Mouse (Mus musculus) forebrain, embryonic 15.5 days (tissue): ENCODE results near the gene Gm10428. TPM values are rescaled to one million over a fixed set of nuclear protein-coding genes. Genes with fewer than 3 reads are reported as not detected.
"Not testable (repeated sequence)": the region's sequence is repeated elsewhere in the genome, so short reads cannot be mapped to it uniquely, and the experiment has no call there.

Experiments used
- ATAC-seq: fragments of 200-750 bp; cut with Nextera tagmentation; replicated peaks from 2 replicates; pipeline ENCODE4 v1.8.0; 2017; ENCODE audit warnings: mild to moderate bottlenecking, moderate TSS enrichment, moderate library complexity
- H3K27ac ChIP-seq: fragments of 300-500 bp; sonication (generic); replicated peaks from 2 replicates; pipeline ENCODE4 v1.5.1; 2015; ENCODE audit warnings: mild to moderate bottlenecking, inconsistent platforms
- H3K27me3 ChIP-seq: fragments of 300-500 bp; sonication (generic); 2 replicates; pipeline ENCODE4 v1.6.1; 2015; ENCODE audit warnings: inconsistent platforms
- H3K36me3 ChIP-seq: fragments of 300-500 bp; sonication (generic); 2 replicates; pipeline ENCODE4 v1.6.1; 2015; ENCODE audit warnings: mild to moderate bottlenecking, inconsistent platforms
- H3K4me1 ChIP-seq: fragments of 300-500 bp; sonication (generic); 2 replicates; pipeline ENCODE4 v1.6.1; 2015; ENCODE audit warnings: inconsistent platforms
- H3K4me2 ChIP-seq: fragments of 300-500 bp; sonication (generic); replicated peaks from 2 replicates; pipeline ENCODE4 v1.6.1; 2015; ENCODE audit warnings: mild to moderate bottlenecking, inconsistent platforms
- H3K4me3 ChIP-seq: fragments of 300-500 bp; sonication (generic); 2 replicates; pipeline ENCODE4 v1.5.1; 2015; ENCODE audit warnings: mild to moderate bottlenecking, inconsistent platforms
- H3K9ac ChIP-seq: fragments of 300-500 bp; sonication (generic); replicated peaks from 2 replicates; pipeline ENCODE4 v1.6.1; 2015; ENCODE audit warnings: mild to moderate bottlenecking, inconsistent platforms
- H3K9me3 ChIP-seq: fragments of 300-500 bp; sonication (generic); 2 replicates; pipeline ENCODE4 v1.6.1; 2016; ENCODE audit warnings: inconsistent platforms
- WGBS: fragments of 180-500 bp; shearing (Covaris S2); methylation state at CpG from one replicate; pipeline ENCODE4 v1.1.7; 2015; ENCODE audit warnings: mixed read lengths; 5-methylcytosine and 5-hydroxymethylcytosine counted together
- polyA plus RNA-seq: library from polyadenylated mRNA; unstranded; fragments of >200 nt; fragmentation: Nextera tagmentation; extraction: Ambion mirVana; gene quantifications from 2 replicates; pipeline ENCODE4 v1.2.1, GENCODE M21; 2015

Gene Gm10428
- polyA plus RNA-seq, 1 experiment from 2014 or later: not detected

DNA sequence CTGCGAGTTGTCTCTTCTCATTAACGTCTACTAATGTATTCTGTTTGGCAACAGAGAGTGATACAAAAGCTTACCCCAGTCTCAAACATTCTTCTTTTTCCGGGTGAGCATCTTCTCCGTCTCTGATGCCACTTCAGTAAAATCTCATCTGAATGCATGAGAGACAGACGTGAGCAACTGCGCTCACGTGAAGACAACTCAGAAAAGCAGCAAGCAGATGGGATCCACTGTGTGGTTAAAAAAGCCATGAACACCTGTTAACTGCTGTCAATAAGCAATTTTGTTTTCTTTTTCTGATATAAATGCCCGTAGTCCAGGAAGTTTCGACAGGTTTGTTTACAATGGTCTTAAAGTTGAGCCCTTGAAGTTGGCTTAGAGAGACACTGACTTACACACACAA, 5.7 kb upstream of the Gm10428 start:
- no peak overlapping the region for H3K4me2 ChIP-seq
- H3K27ac ChIP-seq: no peak overlapping the region
- no peak for ATAC-seq
- no peak overlapping the region for H3K4me3 ChIP-seq
- H3K4me1 ChIP-seq: 0 out of 2 replicates have a peak, but pooled peaks cover 6% of the 10 kb centered on the region
- H3K9ac ChIP-seq: no peak overlapping the region
- WGBS: 72% methylated on average over 9 of the region's 9 CpGs
- H3K27me3 ChIP-seq: peaks cover 9% of the 10 kb centered on the region; the same call in 1 of the 2 replicates
- no peaks in the 10 kb centered on the region for H3K9me3 ChIP-seq
- H3K36me3 ChIP-seq: no peaks in the 10 kb centered on the region

DNA sequence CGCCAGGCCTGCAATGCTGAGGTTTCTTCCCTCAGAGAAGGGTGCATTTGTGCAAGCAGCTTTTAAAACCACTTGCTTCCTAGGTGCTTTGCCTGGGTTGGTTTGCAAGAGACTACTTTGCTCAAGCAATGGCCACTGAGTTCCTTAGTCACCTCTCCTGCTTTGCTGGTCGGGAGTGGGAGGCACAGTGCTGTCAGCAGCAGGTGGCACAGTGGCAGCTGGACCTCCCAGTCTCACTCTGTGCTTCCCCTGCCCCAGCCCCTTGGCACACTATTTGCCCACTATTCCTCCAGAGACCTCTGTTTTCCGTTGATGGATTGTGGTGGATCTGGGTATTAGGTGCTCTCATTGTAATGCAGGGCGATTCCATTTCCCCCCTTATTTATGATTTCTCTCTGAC, 4.8 kb upstream of the Gm10428 start:
- Histone ChIP-seq H3K4me2 (no peak overlapping the region), H3K9me3 (no peaks in the 10 kb centered on the region), H3K9ac (no peak overlapping the region), H3K4me3 (no peak overlapping the region), H3K27ac (no peak overlapping the region), H3K36me3 (no peaks in the 10 kb centered on the region), H3K27me3 (peaks cover 9% of the 10 kb centered on the region; the same call in 1 of the 2 replicates), H3K4me1 (0 out of 2 replicates have a peak, but pooled peaks cover 6% of the 10 kb centered on the region)
- ATAC-seq: no peak
- WGBS: 72% methylated on average over 4 of the region's 4 CpGs

DNA sequence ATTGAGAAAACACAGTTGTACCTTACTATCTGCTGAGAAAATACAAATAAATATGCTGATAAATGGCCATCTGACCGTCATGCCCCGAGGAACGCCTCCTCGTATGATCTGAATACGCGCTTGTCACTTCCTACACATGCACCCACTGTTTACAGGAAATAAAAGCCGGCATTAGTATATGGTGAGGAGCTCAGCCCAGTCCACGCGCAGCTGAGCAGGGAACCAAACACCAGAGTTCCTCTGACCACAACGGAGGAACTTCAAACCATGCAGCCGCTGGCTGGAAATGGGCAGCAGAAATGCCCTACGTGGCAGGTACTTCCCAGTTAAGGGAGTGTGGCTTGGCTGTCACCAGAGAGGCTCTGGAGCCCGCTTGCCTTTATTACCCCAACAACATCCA, 3.5 kb upstream of the Gm10428 start:
- not testable (repeated sequence) for H3K27ac ChIP-seq, H3K36me3 ChIP-seq, H3K4me2 ChIP-seq, H3K9me3 ChIP-seq, ATAC-seq, H3K4me1 ChIP-seq, H3K9ac ChIP-seq, H3K27me3 ChIP-seq, H3K4me3 ChIP-seq
- WGBS: 95% methylated on average over 13 of the region's 13 CpGs

- Histone ChIP-seq H3K27ac (no peak overlapping the region), H3K9me3 (no peaks in the 10 kb centered on the region), H3K9ac (no peak overlapping the region), H3K4me1 (peaks cover 6% of the 10 kb centered on the region; the same call in 1 of the 2 replicates), H3K4me2 (no peak overlapping the region), H3K27me3 (peaks cover 6% of the 10 kb centered on the region; the same call in 1 of the 2 replicates), H3K4me3 (no peak overlapping the region), H3K36me3 (no peaks in the 10 kb centered on the region)
- ATAC-seq: no peak
- 55% methylated on average over 11 of the region's 11 CpGs for WGBS
Observed at GRCm38 (mm10) chr11:62752191-62752590, 709 bp upstream of the Gm10428 start.

DNA sequence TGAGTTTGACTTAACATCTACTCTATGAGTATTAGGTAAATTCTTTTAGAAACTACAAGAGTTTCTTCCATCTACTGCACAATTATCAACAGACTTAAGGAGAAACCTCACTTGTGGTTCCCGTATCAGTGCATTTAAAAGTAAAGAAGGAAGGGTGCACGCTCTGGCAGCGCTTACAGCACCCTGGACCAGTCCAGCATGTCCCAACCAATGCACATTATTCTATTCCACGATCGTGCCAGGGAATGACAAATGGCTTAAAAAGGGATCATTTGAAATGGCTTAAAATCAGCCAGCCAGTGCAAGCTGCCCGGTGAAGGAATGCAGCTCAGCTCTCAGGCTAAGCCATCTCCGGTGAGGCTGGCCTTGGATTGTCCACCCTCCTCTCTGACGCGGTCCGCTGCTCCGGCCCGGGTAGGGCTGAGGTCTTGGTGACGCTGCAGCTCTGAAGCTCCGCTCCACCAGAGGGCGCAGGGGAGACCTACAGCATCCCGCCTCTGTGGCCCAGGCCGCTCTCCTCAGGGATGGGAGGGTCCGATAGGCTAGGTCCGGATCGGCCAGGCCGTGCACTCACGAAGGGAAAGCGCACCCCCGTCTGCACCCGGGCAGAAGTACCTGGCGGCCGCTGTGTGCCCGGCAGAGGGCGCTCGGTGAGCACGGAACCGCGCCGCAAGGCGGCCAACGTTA, 3.7 kb downstream of the Gm10428 start:
- H3K4me3 ChIP-seq: peak overlapping the region; percentile 47
- no peaks in the 10 kb centered on the region for H3K36me3 ChIP-seq
- peak overlapping the region; percentile 62 for H3K4me2 ChIP-seq
- 8% methylated on average over 36 of the region's 36 CpGs for WGBS
- peaks cover 7% of the 10 kb centered on the region; the same call in 1 of the 2 replicates for H3K4me1 ChIP-seq
- ATAC-seq: peak; percentile 97
- H3K27me3 ChIP-seq: no peaks in the 10 kb centered on the region
- H3K9me3 ChIP-seq: no peaks in the 10 kb centered on the region
- no peak overlapping the region for H3K27ac ChIP-seq
- peak overlapping the region; percentile 53 for H3K9ac ChIP-seq

DNA sequence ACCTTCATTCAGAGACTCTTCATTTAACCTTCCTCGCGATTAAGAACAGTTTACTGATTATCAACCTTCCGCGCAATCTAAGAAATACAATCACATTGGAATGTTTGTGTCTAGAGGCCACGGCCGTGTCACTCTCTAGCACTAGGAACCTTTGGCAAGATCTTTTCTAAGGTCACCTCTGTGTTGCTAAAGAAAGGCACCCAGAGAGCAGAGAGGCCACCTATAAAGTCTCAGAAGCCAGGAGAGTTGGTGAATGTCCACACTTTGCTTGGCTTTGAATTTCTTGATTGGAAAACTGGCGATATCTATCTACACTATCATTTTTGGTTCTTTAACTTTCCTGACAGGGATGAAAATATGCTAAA, 4.2 kb downstream of the Gm10428 start:
- Histone ChIP-seq H3K4me3 (peak overlapping the region; percentile 47), H3K27me3 (no peaks in the 10 kb centered on the region), H3K9ac (peak overlapping the region; percentile 53), H3K36me3 (no peaks in the 10 kb centered on the region), H3K27ac (no peak overlapping the region), H3K4me2 (peak overlapping the region; percentile 62), H3K4me1 (peaks cover 7% of the 10 kb centered on the region; the same call in 1 of the 2 replicates), H3K9me3 (no peaks in the 10 kb centered on the region)
- no peak for ATAC-seq
- WGBS: 4% methylated on average over 7 of the region's 7 CpGs

GRCm38 (mm10) chr11:62757906-62758305, 5.0 kb downstream of the Gm10428 start:
- Histone ChIP-seq H3K27ac (no peak overlapping the region), H3K4me1 (peaks cover 7% of the 10 kb centered on the region; the same call in 1 of the 2 replicates), H3K9me3 (no peaks in the 10 kb centered on the region), H3K4me3 (no peak overlapping the region), H3K36me3 (no peaks in the 10 kb centered on the region), H3K9ac (no peak overlapping the region), H3K27me3 (no peaks in the 10 kb centered on the region), H3K4me2 (no peak overlapping the region)
- no peak for ATAC-seq
- WGBS: 76% methylated on average over 6 of the region's 6 CpGs

GRCm38 (mm10) chr11:62758491-62758890, 5.6 kb downstream of the Gm10428 start:
- WGBS: 71% methylated on average over 11 of the region's 11 CpGs
- H3K4me3 ChIP-seq: no peak overlapping the region
- no peaks in the 10 kb centered on the region for H3K27me3 ChIP-seq
- no peak overlapping the region for H3K9ac ChIP-seq
- H3K27ac ChIP-seq: no peak overlapping the region
- H3K36me3 ChIP-seq: no peaks in the 10 kb centered on the region
- H3K9me3 ChIP-seq: no peaks in the 10 kb centered on the region
- H3K4me2 ChIP-seq: no peak overlapping the region
- ATAC-seq: no peak
- H3K4me1 ChIP-seq: peaks cover 7% of the 10 kb centered on the region; the same call in 1 of the 2 replicates

GRCm38 (mm10) chr11:62760755-62761457, 8.0 kb downstream of the Gm10428 start:
- Histone ChIP-seq H3K27ac (no peak overlapping the region), H3K9me3 (no peaks in the 10 kb centered on the region), H3K4me1 (peaks cover 7% of the 10 kb centered on the region; the same call in 1 of the 2 replicates), H3K4me3 (no peak overlapping the region), H3K27me3 (no peaks in the 10 kb centered on the region), H3K36me3 (no peaks in the 10 kb centered on the region), H3K9ac (no peak overlapping the region), H3K4me2 (no peak overlapping the region)
- no peak for ATAC-seq
- 78% methylated on average over 9 of the region's 9 CpGs for WGBS

DNA sequence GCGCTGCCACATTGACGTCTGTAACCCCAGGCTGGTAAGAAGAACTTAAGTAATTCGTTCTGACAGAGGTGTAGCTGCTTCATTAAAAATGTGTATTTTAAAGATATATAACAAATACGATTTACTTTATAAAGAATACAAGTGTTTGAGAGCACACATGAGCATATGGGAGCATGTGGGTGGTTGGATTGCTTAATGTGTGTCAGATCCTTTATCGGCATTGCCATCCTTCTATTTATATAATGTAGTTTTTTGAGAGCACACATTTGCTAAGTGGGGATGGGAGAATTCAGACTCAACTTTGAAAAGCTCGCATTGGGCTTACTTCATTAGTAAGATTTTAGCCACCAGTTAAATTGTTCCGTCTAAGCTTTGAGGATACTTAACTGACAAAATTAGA, 23.6 kb downstream of the Gm10428 start:
- Histone ChIP-seq H3K36me3 (peaks cover 53% of the 10 kb centered on the region), H3K9me3 (peaks cover 44% of the 10 kb centered on the region), H3K4me2 (no peak overlapping the region), H3K27ac (no peak overlapping the region), H3K27me3 (no peaks in the 10 kb centered on the region), H3K4me3 (no peak overlapping the region), H3K9ac (no peak overlapping the region), H3K4me1 (no peaks in the 10 kb centered on the region)
- no peak for ATAC-seq
- WGBS: 95% methylated on average over 7 of the region's 7 CpGs

DNA sequence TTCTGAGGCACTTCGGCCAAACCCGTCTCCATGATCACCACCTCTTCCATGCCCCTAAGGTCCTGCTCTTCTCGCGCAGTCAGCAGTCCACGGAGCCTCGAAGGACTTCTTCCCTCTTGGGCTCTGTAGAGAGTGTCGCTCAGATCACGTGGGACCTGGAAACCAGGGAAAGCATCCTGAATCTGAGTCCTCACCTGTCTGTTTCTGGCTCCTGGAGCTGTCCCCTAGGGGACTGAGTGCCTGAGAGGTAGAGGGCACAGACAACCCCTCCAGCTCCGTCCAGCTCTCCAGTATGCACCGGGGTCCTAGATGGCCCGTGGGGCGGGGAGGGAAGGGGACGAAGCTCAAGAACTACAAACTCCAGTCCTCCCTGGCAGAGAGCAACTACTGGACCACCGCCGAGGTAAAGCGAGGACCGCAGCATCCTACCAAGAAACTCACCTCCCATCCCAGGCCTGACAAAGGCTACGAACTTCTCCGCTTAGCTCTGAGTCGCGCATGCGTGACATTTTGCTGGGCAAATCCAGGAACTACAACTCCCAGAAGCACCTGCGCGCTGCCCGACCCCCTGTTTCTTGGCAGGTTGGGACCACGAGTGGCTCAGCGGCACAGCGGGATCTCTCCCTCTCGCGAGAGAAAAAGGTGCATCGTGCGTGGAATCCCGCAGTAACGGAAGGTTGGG, 36.2 kb downstream of the Gm10428 start, which contains the start of gene Zfp286:
Gene Zfp286 (minus strand): TSS at position 528 of the 682 bp plus-strand sequence.
- H3K9me3 ChIP-seq: no peaks in the 10 kb centered on the region
- 6% methylated on average over 34 of the region's 34 CpGs for WGBS
- peak within 1 kb of the TSS; percentile 68 for H3K27ac ChIP-seq

DNA sequence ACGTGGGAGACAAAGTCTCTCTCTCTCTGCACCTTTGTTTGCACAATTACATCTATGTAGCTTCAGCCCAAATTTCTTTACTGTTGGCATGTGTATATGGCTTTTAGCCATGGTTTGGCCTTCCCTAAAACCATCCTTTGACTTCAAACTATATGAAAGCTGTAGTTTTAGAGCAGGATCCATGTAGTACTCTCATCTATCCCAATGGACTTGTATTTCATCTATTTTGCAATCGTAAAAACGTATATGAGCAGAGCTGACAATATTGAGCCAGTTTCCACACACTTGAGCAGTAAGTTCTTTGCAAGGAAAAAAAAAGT, 36.7 kb downstream of the Gm10428 start:
- ATAC-seq: no peak
- 60% methylated on average over 3 of the region's 3 CpGs for WGBS
- H3K4me3 ChIP-seq: peak overlapping the region; percentile 49
- H3K36me3 ChIP-seq: peaks cover 20% of the 10 kb centered on the region
- no peaks in the 10 kb centered on the region for H3K27me3 ChIP-seq
- H3K27ac ChIP-seq: peak overlapping the region; percentile 68
- H3K4me2 ChIP-seq: peak overlapping the region; percentile 65
- no peaks in the 10 kb centered on the region for H3K9me3 ChIP-seq
- H3K9ac ChIP-seq: peak overlapping the region; percentile 60
- peaks cover 11% of the 10 kb centered on the region for H3K4me1 ChIP-seq

More for the DNA sequence above, 36.2 kb downstream of the Gm10428 start, which contains the start of gene Zfp286:
- Histone ChIP-seq H3K4me1 (peaks cover 11% of the 10 kb centered on the region), H3K4me2 (peak within 1 kb of the TSS; percentile 65), H3K9ac (peak within 1 kb of the TSS; percentile 60), H3K36me3 (peaks cover 25% of the 10 kb centered on the region), H3K27me3 (no peaks in the 10 kb centered on the region), H3K4me3 (peak within 1 kb of the TSS; percentile 49)
- ATAC-seq: peak; percentile 96
